Mouse (Mus musculus) fat pad, adult 2 months (tissue): Measurements from ENCODE around the gene Tex12.

ENCODE experiments used
- DNase-seq: peaks from one replicate; pipeline ENCODE4 v3.0.0-alpha.2; 2011; ENCODE audit warnings: low read depth, low spot score; ENCODE audit errors: extremely low read depth

Gene Tex12

DNA sequence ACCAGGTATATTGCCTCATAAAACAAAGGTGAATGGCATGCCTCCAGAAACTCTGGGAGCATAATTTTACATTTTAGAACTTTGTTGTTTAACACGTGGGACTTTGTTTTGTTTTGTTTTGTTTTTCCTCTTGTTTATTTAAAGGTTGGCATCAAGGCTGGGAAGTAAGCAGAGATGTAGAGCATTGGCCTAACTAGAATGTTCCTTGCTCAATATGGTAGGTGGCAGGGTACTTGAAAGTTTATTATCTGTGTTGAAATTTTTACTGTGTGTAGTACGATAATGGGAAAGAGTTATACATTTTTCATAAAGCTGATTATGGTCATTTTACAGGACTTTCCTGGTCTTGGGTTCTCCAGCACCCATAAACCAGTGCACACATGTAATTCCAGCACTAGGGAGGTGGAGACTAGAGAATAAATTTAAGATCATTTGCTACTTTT lies 814 bp upstream of the Tex12 start:
- no peak for DNase-seq

DNA sequence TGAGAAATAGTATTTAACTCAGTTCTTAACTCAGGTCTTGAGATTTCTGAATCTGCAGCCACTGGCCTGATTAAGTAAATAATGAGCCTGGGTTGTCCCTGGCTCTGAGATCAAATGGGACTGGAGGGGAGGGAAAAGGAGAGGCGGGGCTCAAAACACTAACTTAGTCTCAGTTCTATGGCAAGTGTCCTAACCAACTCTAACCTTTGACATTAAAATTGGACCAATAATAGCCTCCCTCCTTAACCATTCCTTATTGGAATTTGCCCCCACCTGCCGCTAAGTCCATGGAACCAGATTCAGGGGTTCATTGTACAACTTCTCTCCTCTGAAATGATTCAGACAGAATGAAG lies 6.1 kb downstream of the Tex12 start, which contains the start of gene Bco2:
Gene Bco2, minus strand, starts transcription at position 88 of the 353 bp plus-strand sequence.
- no peak for DNase-seq

DNA sequence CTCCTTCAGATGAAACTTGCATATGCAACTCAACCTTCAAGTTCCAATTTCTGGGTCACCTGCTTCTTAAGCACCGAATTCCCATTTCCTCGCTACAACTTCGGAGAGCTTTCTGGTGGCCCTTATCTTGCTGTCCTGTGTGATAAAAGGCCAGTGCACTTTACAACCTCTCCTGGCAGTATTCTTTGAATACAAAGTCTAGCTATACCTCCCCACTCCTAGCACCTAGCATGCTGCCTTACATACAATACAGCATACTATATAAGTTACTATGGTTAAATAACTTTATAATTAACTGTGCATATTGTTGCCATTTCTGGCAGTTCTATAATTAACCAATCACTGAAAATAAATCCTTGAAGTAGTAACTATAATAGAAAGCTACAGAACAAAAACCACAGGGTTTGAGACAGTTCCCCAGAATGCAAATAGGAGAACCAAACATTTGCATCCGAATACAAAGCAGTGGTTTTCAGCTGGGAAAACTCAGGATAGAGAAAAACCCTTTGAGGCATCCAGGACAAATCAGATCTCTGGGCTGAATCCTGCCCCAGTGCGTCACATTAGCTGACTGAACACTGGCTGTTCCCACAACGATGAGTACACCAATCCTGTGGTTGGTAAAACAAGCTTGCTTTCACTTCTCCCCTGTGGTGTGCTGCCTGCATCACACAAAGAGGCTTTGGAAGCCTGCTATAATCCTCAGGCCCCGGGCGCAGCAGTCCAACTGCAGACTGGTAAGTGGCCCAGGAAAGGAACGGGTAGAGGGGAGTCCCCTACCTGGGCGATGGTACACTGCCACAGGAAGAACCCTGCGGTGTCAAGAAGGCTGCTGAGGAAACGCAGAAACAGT lies 6.7 kb downstream of the Tex12 start, which contains the start of gene Il18:
Gene Il18, plus strand, starts transcription at position 587 of the 853 bp plus-strand sequence.
- no peak for DNase-seq

DNA sequence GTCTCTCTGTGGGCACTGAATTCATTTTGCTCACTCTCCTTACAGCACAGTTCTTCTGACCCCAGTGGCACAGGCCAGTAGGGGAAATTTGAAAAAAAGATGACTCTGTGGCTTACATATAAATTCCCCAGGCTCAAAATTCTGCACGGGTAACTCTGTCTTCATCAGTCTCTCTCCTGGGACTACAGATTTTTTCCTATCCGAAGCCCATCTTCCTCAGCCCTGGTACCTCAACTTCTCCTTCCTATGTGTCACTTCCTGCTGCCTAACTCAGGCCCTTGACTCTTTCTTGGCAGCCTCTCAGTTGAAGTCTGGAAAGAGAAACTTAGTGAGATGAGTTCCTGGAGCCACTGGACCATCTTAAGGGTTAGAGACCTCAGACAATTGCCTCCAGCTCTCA lies 7.6 kb downstream of the Tex12 start:
- no peak for DNase-seq

DNA sequence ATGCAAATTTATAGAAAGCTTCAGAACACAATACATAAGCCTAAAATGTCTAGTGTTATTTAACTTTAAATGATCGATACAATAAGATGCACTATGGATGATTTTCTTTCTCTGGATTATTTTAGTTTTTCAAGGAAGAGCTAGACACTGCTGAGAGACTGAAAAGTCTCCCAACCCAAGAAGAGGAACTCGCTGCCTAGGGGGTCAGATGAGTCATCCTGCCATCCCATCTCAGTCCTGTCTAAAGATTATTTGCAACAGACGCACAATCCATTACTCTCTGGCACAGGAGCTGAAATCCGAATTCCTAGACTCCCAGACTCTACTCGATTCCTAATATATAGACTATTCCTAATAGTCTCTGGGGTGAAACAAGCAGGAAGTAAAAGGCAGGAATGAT lies 8.9 kb downstream of the Tex12 start:
- DNase-seq: no peak

DNA sequence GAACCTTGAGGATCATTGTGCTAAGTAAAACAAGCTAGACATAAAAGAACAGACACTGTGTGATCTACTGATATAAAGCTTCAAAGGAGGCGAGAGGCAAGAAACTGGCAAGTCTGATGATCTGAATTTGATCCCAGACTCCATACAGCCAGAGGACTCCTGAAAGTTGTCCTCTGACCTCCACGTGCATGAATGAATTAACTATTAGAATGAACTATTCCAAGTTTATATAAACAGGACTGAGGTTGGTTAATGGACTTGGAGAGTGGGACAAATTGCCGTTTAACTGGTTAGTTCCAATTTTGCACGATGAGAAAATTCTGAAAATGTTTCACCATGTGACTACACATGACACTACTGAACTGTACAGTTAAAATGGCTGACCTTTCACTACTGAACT lies 12.2 kb downstream of the Tex12 start:
- no peak for DNase-seq

DNA sequence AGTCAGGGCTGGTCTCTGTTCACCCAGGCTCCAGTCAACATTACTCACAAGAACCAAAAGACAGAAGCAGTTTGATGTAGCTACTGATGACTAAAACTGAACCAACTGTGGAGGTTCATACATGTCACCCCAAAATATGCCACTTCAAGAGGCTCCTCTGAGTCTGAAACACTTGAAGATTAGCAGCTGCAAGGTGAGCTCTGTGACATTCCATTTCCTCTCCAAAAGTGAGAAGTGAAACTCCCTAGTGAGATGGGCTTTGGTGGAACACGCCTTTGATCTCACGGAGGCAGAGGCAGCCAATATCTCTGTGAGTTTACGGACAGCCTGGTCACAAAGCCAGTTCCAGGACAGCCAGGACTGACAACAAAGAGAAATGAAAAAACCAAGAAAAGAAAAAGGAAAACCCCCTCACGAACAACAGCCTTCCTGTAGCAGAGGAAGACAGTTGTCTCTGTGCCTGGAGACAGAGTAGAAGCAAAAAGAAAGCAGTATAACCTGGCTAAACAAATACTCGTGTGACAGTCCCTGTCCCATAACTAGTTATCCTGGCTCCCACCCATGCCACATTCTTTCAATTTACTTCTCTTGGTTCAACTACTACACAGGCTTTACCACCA lies 13.2 kb downstream of the Tex12 start:
- DNase-seq: no peak

DNA sequence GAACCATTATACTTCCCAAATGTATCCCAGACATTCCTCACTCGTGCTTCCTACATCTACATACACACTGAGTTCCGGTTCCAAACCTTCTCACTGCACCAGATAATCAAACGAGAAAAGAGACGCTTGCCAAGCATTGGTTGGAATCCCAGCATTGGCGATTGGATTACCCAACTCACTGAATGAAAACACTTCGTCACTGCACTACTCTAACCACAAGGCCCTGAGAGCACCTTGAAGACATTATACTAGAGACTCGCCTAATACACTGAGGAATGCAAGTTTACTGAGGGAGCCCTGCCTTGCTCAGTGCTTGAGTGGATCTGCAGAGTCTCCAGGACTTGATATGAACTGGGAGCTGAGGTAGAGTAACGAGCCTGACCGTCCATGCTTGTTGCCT lies 18.7 kb downstream of the Tex12 start:
- DNase-seq: no peak

DNA sequence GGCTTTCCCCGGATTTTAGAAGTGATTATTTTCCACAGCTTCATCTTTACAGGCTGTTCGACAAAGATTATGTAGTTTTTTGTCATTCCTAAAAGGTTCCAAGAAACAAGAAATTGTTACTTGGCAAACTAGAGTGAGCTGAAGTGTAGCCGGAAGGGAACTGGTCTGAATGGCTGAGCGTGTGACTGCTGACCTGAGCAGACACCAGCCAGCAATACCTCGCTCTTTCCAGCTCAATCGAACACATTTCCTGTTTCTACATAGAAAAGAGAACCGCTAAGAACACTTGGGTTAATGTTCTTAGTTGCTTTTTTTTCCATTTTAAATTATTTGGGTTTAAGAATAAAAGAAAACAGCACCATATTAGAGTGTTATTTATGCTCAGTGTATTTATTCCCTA lies 21.0 kb downstream of the Tex12 start:
- no peak for DNase-seq

DNA sequence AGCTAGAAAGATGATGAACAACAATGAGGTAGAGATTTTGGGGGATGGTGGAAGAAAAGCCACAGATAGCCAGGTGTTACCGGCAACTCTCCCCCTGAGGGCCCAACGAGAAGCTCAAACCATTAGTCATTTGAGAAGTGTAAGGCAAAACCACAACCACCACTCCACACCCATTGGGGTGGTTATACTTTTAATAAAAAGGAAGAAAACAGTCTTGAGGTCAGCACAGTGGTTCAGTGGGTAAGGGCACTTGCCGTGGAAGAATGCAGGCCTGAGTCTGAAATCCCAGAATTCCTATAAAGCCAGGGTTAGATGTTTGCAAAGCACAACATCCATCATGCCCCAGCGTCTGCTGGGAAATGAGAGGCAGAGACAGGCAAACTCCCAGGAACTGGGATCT lies 23.8 kb downstream of the Tex12 start:
- no peak for DNase-seq

DNA sequence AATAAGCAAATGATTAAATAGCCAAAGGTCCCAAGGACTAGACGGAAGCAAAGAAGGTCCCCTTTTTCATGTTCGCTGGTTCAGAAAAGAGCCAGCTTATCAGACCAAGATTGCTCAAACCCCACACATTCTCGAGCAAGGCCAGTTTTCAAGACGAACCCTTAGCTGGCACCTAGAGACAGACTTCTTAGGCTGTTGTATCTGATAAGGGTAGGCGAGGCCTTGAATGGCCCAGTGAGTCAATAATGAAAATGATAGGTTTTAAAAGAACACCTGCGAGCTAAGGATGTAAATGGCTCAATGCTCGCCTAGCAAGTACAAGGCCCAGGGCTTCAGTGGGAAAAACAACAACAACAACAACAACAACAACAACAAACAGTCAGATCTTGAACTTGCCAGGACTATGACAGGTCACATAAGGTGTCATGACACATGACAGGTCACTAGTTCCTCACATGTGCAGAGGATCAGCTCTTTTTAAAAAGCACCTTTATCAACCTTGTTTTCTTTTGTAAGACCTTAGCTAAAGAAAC lies 24.5 kb downstream of the Tex12 start:
- DNase-seq: no peak

DNA sequence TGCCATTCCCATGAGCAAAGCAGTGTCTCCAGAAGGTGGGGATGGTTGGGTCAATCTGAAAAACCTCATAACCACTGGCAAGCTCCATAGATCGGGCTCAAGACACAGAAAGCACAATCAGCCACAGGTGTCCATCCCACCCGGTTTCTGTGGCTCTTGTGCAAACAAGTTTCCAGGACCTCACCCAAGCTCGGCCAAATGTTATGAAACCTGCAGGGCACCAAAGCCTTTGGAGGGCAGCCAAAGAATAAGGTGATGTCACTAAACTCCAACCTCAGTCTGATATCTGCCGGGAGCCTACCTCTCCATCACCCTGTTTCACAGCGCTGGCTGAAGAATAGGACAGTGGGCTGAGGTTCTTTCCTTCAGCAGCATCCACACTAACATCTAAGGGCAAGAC lies 25.2 kb downstream of the Tex12 start:
- no peak for DNase-seq

DNA sequence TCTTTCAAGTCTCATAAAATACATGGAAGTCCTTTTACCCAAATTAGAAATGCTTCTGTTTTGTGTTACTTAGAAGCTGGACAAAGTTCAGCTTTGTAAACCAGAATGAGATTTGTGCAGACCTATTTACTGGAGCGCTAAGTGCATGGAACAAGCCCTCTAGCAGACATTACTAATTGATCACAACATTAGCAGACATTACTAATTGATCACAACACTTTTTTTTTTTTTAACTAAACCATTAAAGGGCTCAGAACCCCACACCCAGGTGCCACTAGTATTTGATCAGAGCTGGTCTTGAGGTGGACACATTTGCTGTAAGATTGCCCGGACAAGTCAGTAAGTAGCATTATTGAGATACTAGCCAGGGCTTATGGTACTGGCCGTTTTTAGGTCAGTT lies 27.3 kb downstream of the Tex12 start:
- DNase-seq: no peak

DNA sequence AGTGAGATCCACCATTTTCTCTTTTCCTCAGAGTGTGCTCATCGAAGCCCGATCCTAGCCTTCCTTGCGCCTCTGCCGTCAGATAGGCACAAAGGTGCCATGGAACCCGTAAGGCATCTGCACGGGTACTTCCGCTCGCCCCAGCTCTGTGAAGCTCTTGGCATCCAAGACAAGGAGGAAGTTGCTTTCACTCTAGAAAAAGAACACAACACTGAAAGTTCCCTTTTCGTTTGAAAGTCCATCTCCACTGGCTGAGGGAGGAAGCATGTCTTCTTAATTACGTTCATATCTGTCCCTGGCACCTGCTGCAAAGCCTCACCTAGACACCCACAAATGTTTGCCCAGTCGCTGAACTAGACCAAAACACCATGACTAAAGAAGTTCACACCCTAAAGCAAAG lies 27.8 kb downstream of the Tex12 start:
- DNase-seq: no peak

DNA sequence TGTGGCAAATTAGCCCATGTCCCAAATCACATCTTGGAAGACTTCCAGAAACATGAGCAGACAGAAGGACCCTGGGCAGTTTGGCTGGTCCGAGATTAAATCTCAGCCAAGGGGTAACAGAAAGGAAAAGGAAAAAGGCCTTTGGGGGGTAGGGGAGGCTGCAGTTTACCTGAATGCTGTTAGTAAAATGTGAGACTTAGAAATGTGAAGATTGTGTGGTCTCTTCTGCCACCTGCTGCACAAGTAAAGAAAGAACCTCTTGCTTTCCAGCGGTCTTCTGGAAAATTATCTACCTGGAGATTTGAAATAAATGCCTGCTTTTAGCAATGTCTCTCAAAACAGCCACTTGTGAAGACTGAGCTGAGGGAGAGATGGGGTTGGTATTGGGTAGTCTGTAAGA lies 30.2 kb downstream of the Tex12 start:
- DNase-seq: no peak

DNA sequence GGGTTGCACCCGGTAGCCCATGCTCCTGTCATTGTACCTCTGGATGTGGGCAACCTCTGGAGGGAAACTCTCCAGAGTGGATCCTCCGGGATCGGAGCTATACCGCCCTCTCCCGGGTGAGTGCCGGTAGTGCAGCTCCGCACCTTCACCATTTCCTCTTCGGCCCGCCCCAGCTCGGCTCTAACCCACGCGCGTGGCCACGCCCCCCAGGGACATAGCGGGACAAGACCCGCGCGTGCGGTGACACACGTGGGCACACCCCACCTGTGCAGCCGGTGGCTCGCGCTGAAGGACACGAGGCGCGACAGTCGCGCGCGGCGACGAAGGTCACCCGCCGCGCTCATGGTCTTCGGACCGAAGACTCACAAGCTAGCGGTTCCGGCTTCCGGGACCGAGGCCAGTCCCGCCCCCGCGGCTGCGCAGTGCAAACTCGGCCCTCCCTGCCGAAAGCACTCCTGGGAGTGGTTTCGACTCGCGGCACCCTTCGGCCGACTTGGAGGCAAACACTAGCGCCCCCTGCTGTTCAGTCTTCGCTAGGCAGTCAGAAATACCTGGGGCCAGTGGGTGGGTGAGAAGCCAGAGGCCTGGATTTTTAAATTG lies 32.7 kb downstream of the Tex12 start, which contains the start of gene Pts:
Gene Pts, minus strand, starts transcription at position 432 of the 600 bp plus-strand sequence.
- no peak for DNase-seq

DNA sequence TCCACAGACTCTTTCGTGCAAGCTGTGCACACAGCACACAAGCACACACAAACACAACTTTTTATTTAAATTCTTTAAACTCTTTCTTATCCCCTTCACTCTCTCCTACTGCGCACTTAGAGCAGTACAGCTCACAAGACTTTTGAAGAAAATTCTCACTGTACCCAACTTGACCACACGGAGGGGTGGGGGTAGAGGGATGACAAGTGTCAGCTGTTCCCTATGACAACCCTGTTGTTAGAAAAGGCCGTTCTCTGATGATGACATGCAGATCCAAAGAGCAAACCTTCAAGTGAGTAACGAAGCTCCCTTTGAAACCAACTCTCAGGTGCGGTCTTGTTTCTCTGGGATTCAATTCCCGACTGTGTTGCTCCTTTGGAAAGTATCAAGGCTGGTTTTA lies 33.3 kb downstream of the Tex12 start:
- DNase-seq: no peak

DNA sequence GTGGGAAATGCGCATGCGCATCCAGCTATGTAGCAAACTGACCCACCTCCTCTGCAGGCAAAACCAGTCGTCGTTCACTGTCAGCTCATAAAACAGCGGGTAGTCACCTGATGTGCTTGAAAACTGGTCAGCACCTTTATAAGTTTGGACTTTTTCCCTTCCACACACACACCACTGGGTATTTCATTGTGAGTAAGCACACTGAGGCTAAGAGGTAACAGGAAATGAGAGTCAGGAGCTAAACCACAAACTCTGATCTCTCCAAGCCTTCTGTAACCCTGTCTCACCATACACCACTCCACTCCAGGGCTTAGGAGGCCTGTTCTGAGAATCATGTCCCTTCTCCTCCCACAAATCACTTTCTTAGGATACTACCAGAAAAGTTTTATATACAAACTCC lies 35.5 kb downstream of the Tex12 start:
- DNase-seq: no peak

DNA sequence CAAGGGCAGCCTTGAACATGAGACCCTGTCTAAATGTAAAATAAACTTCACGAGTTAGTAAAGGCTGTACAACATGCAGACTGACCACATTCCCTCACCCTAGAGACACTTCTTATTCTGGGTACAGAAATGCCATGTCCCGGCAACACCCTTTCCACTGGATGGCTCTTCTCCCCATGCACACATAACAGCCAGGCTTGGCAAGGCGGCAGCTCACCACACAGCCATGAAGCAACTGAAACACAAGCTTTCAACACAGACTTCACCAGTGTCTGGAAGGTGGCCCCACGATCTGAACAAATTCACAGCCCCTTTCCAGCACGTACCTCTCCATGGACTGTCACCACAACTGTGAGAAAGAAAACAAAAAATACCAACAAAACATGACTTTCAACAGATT lies 36.2 kb downstream of the Tex12 start:
- DNase-seq: no peak

DNA sequence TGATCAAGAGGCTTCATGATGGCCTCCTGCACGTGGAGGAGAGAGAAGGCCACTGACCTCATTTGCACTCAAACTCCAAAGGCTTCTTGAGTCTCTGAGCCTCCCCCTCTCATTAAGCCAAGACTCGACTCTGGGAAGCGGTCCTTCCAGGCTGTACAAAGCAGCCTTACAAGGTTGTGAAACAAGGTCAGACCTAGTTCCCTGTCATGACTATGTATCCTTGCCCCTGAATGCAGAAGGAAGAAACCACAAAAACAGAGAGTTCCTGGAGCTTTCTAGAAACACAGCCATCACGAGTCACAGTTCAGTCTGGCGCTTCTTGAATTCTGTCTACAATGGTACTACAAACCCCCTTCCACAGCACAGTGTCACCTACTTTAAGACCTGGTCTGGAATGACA lies 38.6 kb downstream of the Tex12 start:
- DNase-seq: no peak

DNA sequence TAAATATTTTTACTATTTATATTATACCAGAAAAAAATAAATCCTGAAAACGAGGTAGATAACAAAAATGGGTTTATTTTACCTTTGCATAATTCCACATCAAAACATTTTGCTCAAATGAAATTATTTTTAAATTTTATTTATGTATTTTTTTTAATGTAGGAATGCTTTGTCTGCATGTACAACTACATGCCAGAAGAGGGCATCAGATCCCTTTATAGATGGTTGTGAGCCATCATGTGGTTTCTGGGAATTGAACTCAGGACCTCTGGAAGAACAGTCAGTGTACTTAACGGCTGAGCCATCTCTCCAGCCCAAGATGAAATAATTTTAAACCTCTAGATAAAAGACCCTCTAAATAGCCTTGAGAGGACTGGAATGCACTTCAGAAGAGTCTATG lies 39.6 kb downstream of the Tex12 start:
- DNase-seq: no peak

DNA sequence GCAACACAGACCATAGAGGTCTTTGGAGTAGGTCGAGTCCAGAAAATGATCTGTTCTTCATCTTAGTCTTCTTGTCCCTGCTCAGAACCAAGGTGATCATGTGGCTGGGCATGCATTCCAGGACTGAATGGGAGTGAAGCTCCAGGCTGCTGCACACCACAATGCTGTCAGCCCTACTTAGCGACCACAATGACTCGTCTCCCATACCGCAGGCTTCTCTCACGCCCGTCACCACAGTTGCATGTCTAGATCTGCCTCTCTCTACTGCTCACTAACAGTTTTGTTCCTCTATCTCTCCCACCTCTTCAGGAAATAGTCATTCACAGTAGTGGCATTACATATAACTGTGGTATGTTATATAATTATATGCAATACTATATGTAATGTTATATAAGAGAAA lies 40.4 kb downstream of the Tex12 start:
- no peak for DNase-seq
